Mouse (Mus musculus) testis, adult 2 months (tissue): ENCODE results near the gene Shroom1.

Experiments
- CTCF ChIP-seq: fragments of 200-500 bp; IDR thresholded peaks from 2 replicates; pipeline ENCODE4 v1.5.1; 2012; ENCODE audit warnings: low read depth, mild to moderate bottlenecking, inconsistent platforms, low read length, moderate library complexity; ENCODE audit not compliant: control insufficient read depth, insufficient read depth, insufficient replicate concordance
- POLR2A ChIP-seq: fragments of 200-500 bp; IDR thresholded peaks from 2 replicates; pipeline ENCODE4 v1.6.1; 2012; ENCODE audit warnings: low read depth, mild to moderate bottlenecking, inconsistent platforms, low read length, moderate library complexity; ENCODE audit not compliant: control insufficient read depth

- TF ChIP-seq CTCF, result no peak
- TF ChIP-seq POLR2A, result no peak
Measured at GRCm38 (mm10) chr11:53461727-53462126, 4.7 kb downstream of the Shroom1 start.
